Mouse (Mus musculus) megakaryocyte, adult 5-6 weeks (primary cell): Measurements from ENCODE around the gene Hcrtr1. TPM values are rescaled to one million over a fixed set of nuclear protein-coding genes. Genes with fewer than 3 reads are reported as not detected.

Source experiments
- total RNA-seq, 2 experiments: library from RNA; stranded (forward) in 1 of 2; stranded (reverse) in 1 of 2; fragments of 153-499, 151-499 nt in 1 of 2; fragments of 221-1000, 200-1000 nt in 1 of 2; gene quantifications; 2 replicates each; pipeline versions ENCODE4 v1.2.3 to v1.2.4; 2015 to 2017

The Hcrtr1 gene
- total RNA-seq, 2 experiments from 2014 or later: not detected

Other genes with a start within 250 kb of the Hcrtr1 start
- 0.18 and 0.36 TPM in 2 replicates for gene Spocd1, start 210.1 kb downstream of the Hcrtr1 start, total RNA-seq (2015)
- 0.08 and 0.44 TPM in 2 replicates for gene Spocd1, start 210.1 kb downstream of the Hcrtr1 start, total RNA-seq (2017)
- not detected in 2 replicates for gene Adgrb2, start 154.5 kb downstream of the Hcrtr1 start, total RNA-seq (2015)
- gene Adgrb2, start 154.5 kb downstream of the Hcrtr1 start, total RNA-seq (2017): 0.04 and 1.9 TPM in 2 replicates
- gene Col16a1, start 91.5 kb downstream of the Hcrtr1 start, total RNA-seq (2015): not detected in 2 replicates
- not detected in 2 replicates for gene Col16a1, start 91.5 kb downstream of the Hcrtr1 start, total RNA-seq (2017)
- gene Pef1, start 36.8 kb downstream of the Hcrtr1 start, total RNA-seq (2015): 53.1 TPM in 2 replicates
- 12.3 and 18.0 TPM in 2 replicates for gene Pef1, start 36.8 kb downstream of the Hcrtr1 start, total RNA-seq (2017)
- gene Tinagl1, start 35.8 kb upstream of the Hcrtr1 start, total RNA-seq (2015): 11.4 and 12.3 TPM in 2 replicates
- 8.3 and 13.7 TPM in 2 replicates for gene Tinagl1, start 35.8 kb upstream of the Hcrtr1 start, total RNA-seq (2017)
- gene Gm853, start 83.0 kb upstream of the Hcrtr1 start, total RNA-seq (2015): not detected in 2 replicates
- gene Gm853, start 83.0 kb upstream of the Hcrtr1 start, total RNA-seq (2017): not detected in 2 replicates
- 0.16 and 0.27 TPM in 2 replicates for gene Serinc2, start 139.8 kb upstream of the Hcrtr1 start, total RNA-seq (2015)
- gene Serinc2, start 139.8 kb upstream of the Hcrtr1 start, total RNA-seq (2017): not detected in 2 replicates
- not detected in 2 replicates for gene Fabp3, start 169.2 kb upstream of the Hcrtr1 start, total RNA-seq (2015)
- 0.28 and 0.33 TPM in 2 replicates for gene Fabp3, start 169.2 kb upstream of the Hcrtr1 start, total RNA-seq (2017)
- not detected in 2 replicates for gene Gm10570, start 169.3 kb upstream of the Hcrtr1 start, total RNA-seq (2015)
- gene Gm10570, start 169.3 kb upstream of the Hcrtr1 start, total RNA-seq (2017): not detected in 2 replicates
- gene Zcchc17, start 220.6 kb upstream of the Hcrtr1 start, total RNA-seq (2015): 13.9 and 15.0 TPM in 2 replicates
- 52.1 and 68.3 TPM in 2 replicates for gene Zcchc17, start 220.6 kb upstream of the Hcrtr1 start, total RNA-seq (2017)
- gene Snrnp40, start 220.8 kb upstream of the Hcrtr1 start, total RNA-seq (2015): 49.8 and 50.6 TPM in 2 replicates
- gene Snrnp40, start 220.8 kb upstream of the Hcrtr1 start, total RNA-seq (2017): 52.9 and 54.7 TPM in 2 replicates